Mouse (Mus musculus) CD4-positive naive resting alpha-beta T cell, adult 57 days (primary cell): ENCODE results near the gene Echs1. TPM values are rescaled to one million over a fixed set of nuclear protein-coding genes. Genes with fewer than 3 reads are reported as not detected.

Experiments
- total RNA-seq: library from RNA; stranded (reverse); gene quantifications from one replicate; pipeline ENCODE4 v1.2.4, GENCODE M21; 2023

Gene Echs1
- total RNA-seq = 31.3 TPM

GRCm38 (mm10) chr7:140116329-140117054, at the start of gene Echs1:
Gene Echs1 (minus strand): TSS chr7:140116476.

GRCm38 (mm10) chr7:140164664-140165063, 48.4 kb upstream of the Echs1 start, which contains the start of gene Olfr522:
Gene Olfr522 (minus strand): TSS chr7:140164764.

GRCm38 (mm10) chr7:140154218-140154927, 38.1 kb upstream of the Echs1 start, which contains the start of gene Sprn:
Gene Sprn (minus strand): TSS chr7:140154877.

GRCm38 (mm10) chr7:140137135-140138020, 21.1 kb upstream of the Echs1 start, which contains the start of gene Mtg1:
Gene Mtg1 (plus strand): TSS chr7:140137564.

GRCm38 (mm10) chr7:140115583-140116328, 520 bp downstream of the Echs1 start, which contains the start of gene Paox:
Gene Paox (plus strand): TSS chr7:140115799.

GRCm38 (mm10) chr7:140101993-140102860, 14.0 kb downstream of the Echs1 start, which contains the start of gene Fuom:
Gene Fuom (minus strand): TSS chr7:140102441.

GRCm38 (mm10) chr7:140092924-140093528, 23.2 kb downstream of the Echs1 start, which contains the start of gene Prap1:
Gene Prap1 (plus strand): TSS chr7:140093395.

GRCm38 (mm10) chr7:140082242-140082678, 34.0 kb downstream of the Echs1 start, which contains the start of gene Caly:
Gene Caly (minus strand): TSS chr7:140082548.

Other genes starting within 250 kb of the Echs1 start
- not detected for gene Kndc1, start 221.8 kb downstream of the Echs1 start, total RNA-seq
- gene Utf1, start 172.7 kb downstream of the Echs1 start, total RNA-seq = 0.47 TPM
- not detected for gene 6430531B16Rik, start 137.7 kb downstream of the Echs1 start, total RNA-seq
- gene Adam8, start 123.9 kb downstream of the Echs1 start, total RNA-seq = 4.3 TPM
- gene Zfp511, start 80.1 kb downstream of the Echs1 start, total RNA-seq = 39.9 TPM
- gene Tubgcp2, start 79.8 kb downstream of the Echs1 start, total RNA-seq = 38.8 TPM
- gene Msx3, start 67.4 kb downstream of the Echs1 start, total RNA-seq = not detected
- not detected for gene Caly, start 33.9 kb downstream of the Echs1 start, total RNA-seq
- not detected for gene Prap1, start 23.1 kb downstream of the Echs1 start, total RNA-seq
- 11.0 TPM for gene Fuom, start 14.0 kb downstream of the Echs1 start, total RNA-seq
- gene Paox, start 677 bp downstream of the Echs1 start, total RNA-seq = 5.1 TPM
- gene Mtg1, start 21.1 kb upstream of the Echs1 start, total RNA-seq = 16.0 TPM
- not detected for gene Sprn, start 38.4 kb upstream of the Echs1 start, total RNA-seq
- not detected for gene Olfr522, start 48.3 kb upstream of the Echs1 start, total RNA-seq
- gene Olfr523, start 56.7 kb upstream of the Echs1 start, total RNA-seq = not detected
- 0.12 TPM for gene Olfr524, start 89.5 kb upstream of the Echs1 start, total RNA-seq
- 0.47 TPM for gene Cd163l1, start 101.8 kb upstream of the Echs1 start, total RNA-seq
- gene 5830411N06Rik, start 130.8 kb upstream of the Echs1 start, total RNA-seq = 0.38 TPM
- not detected for gene Olfr525, start 204.4 kb upstream of the Echs1 start, total RNA-seq
- gene Olfr527, start 217.5 kb upstream of the Echs1 start, total RNA-seq = not detected
- not detected for gene Olfr60, start 245.2 kb upstream of the Echs1 start, total RNA-seq